Mouse (Mus musculus) CH12.LX (cell line): ENCODE data around the gene Sema4a. TPM values are rescaled to one million over a fixed set of nuclear protein-coding genes. Genes with fewer than 3 reads are reported as not detected.

Source experiments
- DNase-seq: peaks from one replicate; pipeline ENCODE4 v3.0.0-alpha.2; 2013; ENCODE audit errors: extremely low read depth
- H3K27ac ChIP-seq: 2 replicates; pipeline ENCODE4 v1.5.1; 2012; ENCODE audit warnings: low read depth, mild to moderate bottlenecking, control low read depth, moderate library complexity; ENCODE audit not compliant: insufficient read depth
- H3K27me3 ChIP-seq: replicated peaks from 2 replicates; pipeline ENCODE3; 2012; ENCODE audit warnings: inconsistent platforms
- H3K36me3 ChIP-seq, 2 experiments: replicated peaks in 1 of 2; 2 replicates each; pipeline versions ENCODE3 to v1.6.1; 2012; ENCODE audit warnings: inconsistent platforms in 1 of 2, low read length in 1 of 2, mild to moderate bottlenecking in 1 of 2, mixed read lengths in 1 of 2, moderate library complexity in 1 of 2; ENCODE audit not compliant: control insufficient read depth in 1 of 2, insufficient read depth in 1 of 2
- H3K4me1 ChIP-seq, 2 experiments: 2 replicates each; pipeline ENCODE4 v1.6.1; 2012; ENCODE audit warnings: inconsistent platforms in 1 of 2, moderate library complexity in 1 of 2; ENCODE audit not compliant: insufficient read depth in 2 of 2, control insufficient read depth in 1 of 2
- H3K4me2 ChIP-seq: 2 replicates; pipeline ENCODE4 v1.6.1; 2012; ENCODE audit warnings: low read depth, mild to moderate bottlenecking, control low read depth; ENCODE audit not compliant: poor library complexity, insufficient read depth, severe bottlenecking
- H3K4me3 ChIP-seq, 3 experiments: fragments of 150-350 bp in 1 of 3; sonication (generic) in 1 of 3; replicated peaks in 1 of 3; 2 replicates each; pipeline versions ENCODE3 to v1.5.1; 2011 to 2012; ENCODE audit warnings: low read depth in 2 of 3, low read length in 2 of 3, mild to moderate bottlenecking in 2 of 3, moderate library complexity in 2 of 3, control low read depth in 1 of 3, improper control_type of control experiment in 1 of 3, inconsistent platforms in 1 of 3, mixed read lengths in 1 of 3; ENCODE audit not compliant: poor library complexity in 1 of 3
- H3K79me2 ChIP-seq: replicated peaks from 2 replicates; pipeline ENCODE4 v1.6.1; 2012; ENCODE audit warnings: mild to moderate bottlenecking, moderate library complexity; ENCODE audit not compliant: control insufficient read depth, poor library complexity, insufficient read depth, severe bottlenecking; ENCODE audit errors: extremely low read depth
- H3K9ac ChIP-seq: 2 replicates; pipeline ENCODE4 v1.6.1; 2012; ENCODE audit warnings: low read depth, mild to moderate bottlenecking, control low read depth, moderate library complexity; ENCODE audit not compliant: insufficient read depth
- H3K9me3 ChIP-seq: replicated peaks from 2 replicates; pipeline ENCODE3; 2012; ENCODE audit warnings: low read length, inconsistent platforms, mixed read lengths
- CHD1 ChIP-seq: IDR thresholded peaks from 2 replicates; pipeline ENCODE4 v1.6.1; 2012; ENCODE audit warnings: low read depth, low read length, improper control_type of control experiment, inconsistent platforms
- ELF1 ChIP-seq: IDR thresholded peaks from 2 replicates; pipeline ENCODE4 v1.6.1; 2014; ENCODE audit warnings: low read depth, mild to moderate bottlenecking, inconsistent platforms, low read length, improper control_type of control experiment
- EP300 ChIP-seq: IDR thresholded peaks from 2 replicates; pipeline ENCODE4 v1.6.1; 2011; ENCODE audit warnings: low read length, improper control_type of control experiment
- ETS1 ChIP-seq: conservative IDR thresholded peaks from 2 replicates; pipeline ENCODE4 v1.6.1; 2012; ENCODE audit warnings: low read depth, mild to moderate bottlenecking, inconsistent platforms, low read length, improper control_type of control experiment, moderate library complexity
- GABPA ChIP-seq: IDR thresholded peaks from 2 replicates; pipeline ENCODE4 v1.6.1; 2012; ENCODE audit warnings: low read depth, low read length, improper control_type of control experiment, inconsistent platforms; ENCODE audit not compliant: insufficient replicate concordance
- HCFC1 ChIP-seq: IDR thresholded peaks from 2 replicates; pipeline ENCODE4 v1.6.1; 2012; ENCODE audit warnings: low read depth, mild to moderate bottlenecking, inconsistent platforms, low read length, improper control_type of control experiment
- JUND ChIP-seq: conservative IDR thresholded peaks from 2 replicates; pipeline ENCODE4 v1.6.1; 2011; ENCODE audit warnings: low read depth, low read length, improper control_type of control experiment
- KAT2A ChIP-seq: IDR thresholded peaks from 2 replicates; pipeline ENCODE4 v1.6.1; 2012; ENCODE audit warnings: low read length, improper control_type of control experiment, inconsistent platforms; ENCODE audit not compliant: insufficient replicate concordance
- MAX ChIP-seq: IDR thresholded peaks from 2 replicates; pipeline ENCODE4 v1.6.1; 2011; ENCODE audit warnings: low read length, improper control_type of control experiment
- MXI1 ChIP-seq: IDR thresholded peaks from 2 replicates; pipeline ENCODE4 v1.6.1; 2011; ENCODE audit warnings: mild to moderate bottlenecking, low read depth, low read length, improper control_type of control experiment
- MYC ChIP-seq: IDR thresholded peaks from 2 replicates; pipeline ENCODE4 v1.6.1; 2011; ENCODE audit warnings: low read depth, mild to moderate bottlenecking, improper control_type of control experiment, low read length
- NELFE ChIP-seq: IDR thresholded peaks from 2 replicates; pipeline ENCODE4 v1.6.1; 2011; ENCODE audit warnings: low read depth, low read length, improper control_type of control experiment
- NRF1 ChIP-seq: IDR thresholded peaks from 2 replicates; pipeline ENCODE4 v1.6.1; 2014; ENCODE audit warnings: low read depth, mild to moderate bottlenecking, inconsistent platforms, low read length, improper control_type of control experiment, moderate library complexity
- PAX5 ChIP-seq: IDR thresholded peaks from 2 replicates; pipeline ENCODE4 v1.6.1; 2012; ENCODE audit warnings: low read length, inconsistent platforms, mixed read lengths
- POLR2A ChIP-seq: IDR thresholded peaks from 2 replicates; pipeline ENCODE4 v1.6.1; 2011; ENCODE audit warnings: low read depth, mild to moderate bottlenecking, improper control_type of control experiment, low read length
- SMC3 ChIP-seq: IDR thresholded peaks from 2 replicates; pipeline ENCODE4 v1.6.1; 2011; ENCODE audit warnings: low read depth, low read length, improper control_type of control experiment
- TBP ChIP-seq: conservative IDR thresholded peaks from 2 replicates; pipeline ENCODE4 v1.6.1; 2011; ENCODE audit warnings: low read depth, low read length, improper control_type of control experiment
- TCF12 ChIP-seq: IDR thresholded peaks from 2 replicates; pipeline ENCODE4 v1.6.1; 2014; ENCODE audit warnings: low read depth, mild to moderate bottlenecking, inconsistent platforms, low read length, improper control_type of control experiment
- USF1 ChIP-seq: IDR thresholded peaks from 2 replicates; pipeline ENCODE4 v1.6.1; 2014; ENCODE audit warnings: low read depth, mild to moderate bottlenecking, inconsistent platforms, low read length, improper control_type of control experiment
- USF2 ChIP-seq: conservative IDR thresholded peaks from 2 replicates; pipeline ENCODE4 v1.6.1; 2011; ENCODE audit warnings: low read depth, low read length, improper control_type of control experiment
- ZKSCAN1 ChIP-seq: IDR thresholded peaks from 2 replicates; pipeline ENCODE4 v1.6.1; 2012; ENCODE audit warnings: low read depth, inconsistent platforms, low read length, improper control_type of control experiment, borderline replicate concordance
- ZMIZ1 ChIP-seq: IDR thresholded peaks from 2 replicates; pipeline ENCODE4 v1.6.1; 2012; ENCODE audit warnings: low read depth, mild to moderate bottlenecking, inconsistent platforms, low read length, improper control_type of control experiment
- dilution Hi-C: fragments of 300-500 bp; cut with MboI; formaldehyde crosslinking; loops from 2 replicates; pipeline ENCODE4 v1.14.3; 2020; ENCODE audit warnings: low sequenced_read_pairs; ENCODE audit not compliant: extremely low pct_unique_long_range_greater_than_20kb, extremely low pct_ligation_motif_present
- in situ Hi-C: fragments of 300-500 bp; cut with MboI; formaldehyde crosslinking; loops from 3 replicates; pipeline ENCODE4 v1.14.3; 2019; ENCODE audit warnings: low sequenced_read_pairs, low pct_ligation_motif_present, low pct_unique_long_range_greater_than_20kb, mixed read lengths
- polyA plus RNA-seq: library from polyadenylated mRNA; unstranded; fragments of >175 nt; gene quantifications from 2 replicates; pipeline ENCODE4 v1.2.1, GENCODE M21; 2012; ENCODE audit warnings: low read depth; ENCODE audit not compliant: insufficient read length
- total RNA-seq, 2 experiments: library from RNA; depleted of rRNA; stranded (reverse); fragments of 300-350 nt in 1 of 2; fragments of >200 nt in 1 of 2; gene quantifications; 2 replicates each; pipeline ENCODE4 v1.2.3; 2012 to 2014

The Sema4a gene
- total and polyA plus RNA-seq, 3 experiments, result 3.5 to 7.1 (median 4.7) TPM

GRCm38 (mm10) chr3:88422020-88422720 is 38.8 kb downstream of the Sema4a start:
- dilution Hi-C loops (no loop called here), in situ Hi-C loops (no loop called here)
- TF ChIP-seq NRF1, result no peak
- TF ChIP-seq MAX, result no peak
- TF ChIP-seq GABPA, result no peak
- TF ChIP-seq ZKSCAN1, result no peak
- no peak for TF ChIP-seq TBP
- no peak for TF ChIP-seq CHD1
- no peak for TF ChIP-seq USF1
- no peak for TF ChIP-seq ZMIZ1
- no peak for TF ChIP-seq ELF1
- Histone ChIP-seq H3K79me2 (peaks cover 16% of the 10 kb centered on the region), H3K9ac (no peak overlapping the region), H3K4me2 (no peak overlapping the region), H3K4me1 (peaks cover 5 to 32% of the 10 kb centered on the region in 2 experiments; a peak in 3 of 4 replicates), H3K27ac (no peak overlapping the region), H3K36me3 (peaks cover 35 to 53% of the 10 kb centered on the region in 2 experiments), H3K27me3 (no peaks in the 10 kb centered on the region), H3K4me3 (no peak overlapping the region), H3K9me3 (no peaks in the 10 kb centered on the region)
- DNase-seq, result no peak

GRCm38 (mm10) chr3:88420771-88421170 is 40.2 kb downstream of the Sema4a start:
- Histone ChIP-seq H3K79me2 (peaks cover 16% of the 10 kb centered on the region), H3K4me3 (no peak overlapping the region), H3K27ac (no peak overlapping the region), H3K4me2 (no peak overlapping the region), H3K9me3 (no peaks in the 10 kb centered on the region), H3K36me3 (peaks cover 46 to 66% of the 10 kb centered on the region in 2 experiments), H3K4me1 (peaks cover 5 to 29% of the 10 kb centered on the region in 2 experiments; a peak in 3 of 4 replicates)
- no peak for DNase-seq
- dilution Hi-C loops, result no loop called here
- in situ Hi-C loops, result no loop called here
- TF ChIP-seq ZKSCAN1 (no peak), HCFC1 (no peak), TCF12 (no peak), TBP (no peak), ETS1 (no peak), GABPA (no peak), KAT2A (no peak), MYC (no peak), EP300 (no peak), CHD1 (no peak), JUND (no peak), ZMIZ1 (no peak), PAX5 (no peak), SMC3 (no peak), USF2 (no peak), NRF1 (no peak), MXI1 (no peak), NELFE (no peak), POLR2A (no peak)
- TF ChIP-seq, all 38 proteins: peak for 0
- Histone ChIP-seq H3K27me3 (no peaks in the 10 kb centered on the region), H3K9ac (no peak overlapping the region)
